Mouse (Mus musculus): ENCODE measurements around the gene Gm13290. TPM values are rescaled to one million over a fixed set of nuclear protein-coding genes. Genes with fewer than 3 reads are reported as not detected.
A peak's percentile ranks its signal among the peaks of the same experiment; 100 is the strongest.
"Not testable (repeated sequence)": the region's sequence is repeated elsewhere in the genome, so short reads cannot be mapped to it uniquely, and the experiment has no call there.

Gm13290 gene
- not detected for total RNA-seq (2021)
- long read RNA-seq, experiment 1, partial matches to known transcripts = 0 of 1 reads
- long read RNA-seq, experiment 1, other reads (novel, unspliced or antisense) = 0 of 1 reads
- long read RNA-seq, experiment 2 = 0 reads

DNA sequence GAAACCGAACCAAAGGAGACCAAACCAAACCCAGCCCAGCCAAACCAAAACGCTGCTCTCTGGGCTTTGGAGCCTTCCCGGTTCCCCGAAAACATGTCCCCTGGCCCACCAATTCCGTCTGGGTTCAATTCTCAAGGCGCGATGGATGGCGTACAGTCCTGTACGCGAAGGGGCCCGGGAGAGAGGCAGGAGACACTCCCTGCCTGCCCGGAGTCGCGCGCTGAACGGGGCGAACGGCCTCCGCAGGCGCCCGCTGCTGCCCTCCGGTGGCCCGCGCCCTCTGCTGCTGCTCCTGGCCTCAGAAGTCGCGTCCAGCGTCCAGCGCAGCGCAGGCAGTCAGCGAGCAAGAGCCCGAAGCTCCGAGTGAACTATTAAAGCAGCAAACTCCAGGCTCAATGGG, at the start of gene Gm13290:
Gm13290 (plus strand) TSS at position 301 of the 400 bp plus-strand sequence.
- not testable (repeated sequence) for DNase-seq (ENCODE audit: low spot score in 2 of 2)

DNA sequence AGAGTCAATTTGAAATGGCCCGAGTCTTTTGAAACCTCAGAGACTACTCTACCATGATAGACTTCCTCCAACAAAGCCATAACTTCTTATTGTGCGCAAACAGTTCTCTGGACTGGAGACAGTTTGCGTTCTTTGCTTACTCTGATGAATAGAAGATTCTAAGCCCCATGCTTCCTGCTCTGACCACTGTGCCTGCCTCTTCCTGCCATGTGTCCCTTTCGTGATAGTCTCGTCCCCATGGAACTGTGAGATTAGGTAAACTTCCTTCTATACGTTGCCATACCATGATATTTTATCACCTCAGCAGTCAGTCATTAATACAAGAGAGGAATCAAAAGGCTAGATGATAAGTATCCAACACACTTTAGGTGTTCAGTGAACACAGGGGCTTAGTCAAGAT, 46.9 kb upstream of the Gm13290 start:
- DNase-seq (ENCODE audit: low spot score in 2 of 2) = no peak

DNA sequence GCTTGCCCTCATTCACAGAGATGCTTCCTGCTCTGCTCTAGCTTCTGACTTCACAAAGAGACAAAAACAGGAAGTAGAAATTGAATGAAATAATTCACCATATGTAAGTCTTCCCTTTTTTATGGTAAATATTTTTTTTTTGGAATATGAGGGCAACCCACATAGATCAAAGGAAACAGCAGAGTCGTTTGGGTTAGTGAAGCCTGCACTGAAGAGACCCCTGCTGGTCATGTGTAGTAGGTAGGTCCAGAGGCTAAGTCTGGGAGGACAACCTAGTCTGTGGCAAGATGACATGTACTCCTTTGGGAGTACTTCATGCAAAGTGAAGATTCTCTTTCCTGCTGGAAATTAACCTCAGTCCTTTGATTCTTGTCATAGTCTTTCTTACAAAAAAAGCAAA, 46.3 kb upstream of the Gm13290 start:
- DNase-seq (ENCODE audit: low spot score in 2 of 2) = no peak

DNA sequence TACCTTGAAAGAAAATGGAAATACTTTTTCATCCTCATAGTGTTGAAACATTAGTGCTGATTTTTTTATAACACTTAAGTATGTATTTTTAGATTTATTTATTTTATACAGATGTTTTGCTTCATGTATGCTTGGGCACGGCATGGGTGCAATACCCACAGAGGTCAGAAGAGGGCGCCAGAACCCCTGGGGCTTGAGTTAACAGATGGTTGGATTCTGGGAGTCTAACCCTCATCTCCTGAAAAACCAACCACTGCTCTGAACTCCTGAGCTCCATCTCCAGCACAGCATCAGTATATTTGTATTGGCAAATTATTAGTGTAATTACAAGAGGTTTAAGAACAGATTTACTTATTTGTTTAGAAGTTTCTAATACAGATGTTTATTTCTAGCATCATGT, 35.2 kb upstream of the Gm13290 start:
- DNase-seq (ENCODE audit: low spot score in 2 of 2) = peak; percentile 55 to 69

DNA sequence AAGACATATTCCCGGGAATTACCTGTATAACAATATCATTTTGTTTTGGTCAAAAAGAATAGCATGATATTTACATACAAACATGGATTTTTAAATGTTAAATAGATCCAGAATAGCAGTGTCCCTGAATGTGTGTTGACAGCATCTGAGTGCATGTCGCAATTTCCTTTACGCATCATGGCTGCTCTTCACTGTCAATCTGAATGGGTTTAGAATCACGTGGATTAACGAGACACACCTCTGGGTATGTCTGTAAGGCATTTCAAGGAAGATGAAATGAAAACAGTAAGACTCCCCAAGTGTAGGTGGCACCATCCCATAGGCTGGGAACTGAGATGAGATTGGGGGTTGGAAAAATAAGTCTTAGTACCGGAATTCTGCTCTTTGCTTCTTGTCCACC, 34.6 kb upstream of the Gm13290 start:
- no peak for DNase-seq (ENCODE audit: low spot score in 2 of 2)

DNA sequence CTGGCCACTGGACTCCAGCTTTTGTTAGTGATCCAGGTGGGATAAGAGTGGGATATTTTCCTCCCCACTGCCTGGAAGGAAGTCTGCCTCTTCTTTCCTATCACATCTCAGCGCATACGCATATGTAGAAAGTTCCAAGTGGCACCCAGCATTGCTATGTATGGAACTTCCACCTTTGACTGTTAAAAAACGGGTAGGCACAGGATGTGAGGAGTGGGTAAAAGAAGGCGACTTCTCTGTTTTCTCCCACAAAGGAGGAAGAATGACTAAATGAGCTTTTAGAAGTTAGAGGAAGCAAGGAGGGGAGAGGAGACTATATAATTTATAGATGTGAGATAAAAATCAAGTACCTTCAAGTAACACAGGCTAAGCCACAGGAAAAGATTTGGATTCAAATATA, 32.2 kb upstream of the Gm13290 start:
- no peak for DNase-seq (ENCODE audit: low spot score in 2 of 2)

DNA sequence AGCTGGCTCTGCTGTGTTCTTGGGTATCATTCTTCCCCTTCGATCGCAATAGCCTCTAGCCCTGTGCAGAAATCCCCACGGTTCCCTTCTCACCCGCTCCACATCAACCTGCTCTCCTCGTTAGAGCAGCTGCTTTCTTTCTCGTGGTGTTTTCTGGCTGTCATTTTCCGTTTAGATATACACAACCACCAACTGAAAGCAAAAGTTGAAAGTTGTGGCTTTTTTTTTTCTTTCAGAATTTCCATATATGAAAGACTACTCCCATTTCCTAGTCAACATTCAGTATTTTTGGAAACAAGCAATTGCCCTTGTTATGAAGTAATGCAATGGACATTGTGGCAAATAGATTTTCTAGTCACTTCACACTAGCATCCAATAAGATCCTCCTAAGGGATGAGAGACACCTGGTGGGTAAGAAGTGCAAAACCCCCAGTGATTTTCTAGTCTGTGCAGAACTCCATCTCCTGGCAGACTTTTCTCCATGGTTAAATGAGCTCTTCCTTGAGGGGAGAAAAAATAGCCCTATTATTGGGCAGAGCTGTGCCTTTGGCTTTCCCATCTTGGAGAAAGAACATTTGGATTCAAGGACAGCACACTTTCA, 30.8 kb upstream of the Gm13290 start:
- DNase-seq (ENCODE audit: low spot score in 2 of 2) = no peak

DNA sequence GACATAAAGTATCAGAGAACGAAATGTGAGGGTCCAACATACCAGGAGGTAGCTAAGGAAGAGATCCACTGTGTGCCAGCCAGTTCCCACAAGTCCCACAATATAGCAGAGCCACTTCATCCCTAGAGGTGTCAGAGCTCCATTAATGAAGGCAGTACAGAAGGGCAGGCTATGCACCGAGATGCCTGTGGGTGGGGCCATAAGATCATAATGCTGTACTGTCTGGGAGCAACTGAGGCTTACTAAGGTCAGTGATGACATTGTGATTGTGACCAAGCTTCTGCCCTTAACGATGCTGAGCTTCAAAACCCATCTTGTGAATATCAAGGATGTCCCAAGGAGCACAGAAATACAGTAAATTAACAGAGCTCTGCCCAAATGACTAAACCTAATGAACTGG, 29.4 kb upstream of the Gm13290 start:
- DNase-seq (ENCODE audit: low spot score in 2 of 2) = no peak

DNA sequence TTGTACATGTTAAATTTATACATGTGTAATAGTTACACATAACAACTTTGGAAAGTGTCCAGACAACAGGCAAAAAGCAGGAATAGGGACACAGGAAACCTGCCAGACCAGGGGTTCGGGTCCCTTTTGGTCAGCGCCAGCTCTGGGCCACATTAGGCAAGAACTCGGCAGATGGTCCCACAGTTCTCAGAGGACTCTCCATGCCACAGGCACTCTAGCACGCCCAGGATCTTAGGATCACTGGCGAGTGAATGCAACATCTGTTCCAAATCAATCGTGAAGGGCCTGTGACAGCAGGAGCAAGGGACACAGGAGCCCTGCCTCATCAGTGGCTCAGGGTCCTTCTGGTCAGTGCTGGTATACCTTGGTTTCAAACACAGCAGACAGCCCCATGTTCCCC, 23.7 kb upstream of the Gm13290 start:
- no peak for DNase-seq (ENCODE audit: low spot score in 2 of 2)

DNA sequence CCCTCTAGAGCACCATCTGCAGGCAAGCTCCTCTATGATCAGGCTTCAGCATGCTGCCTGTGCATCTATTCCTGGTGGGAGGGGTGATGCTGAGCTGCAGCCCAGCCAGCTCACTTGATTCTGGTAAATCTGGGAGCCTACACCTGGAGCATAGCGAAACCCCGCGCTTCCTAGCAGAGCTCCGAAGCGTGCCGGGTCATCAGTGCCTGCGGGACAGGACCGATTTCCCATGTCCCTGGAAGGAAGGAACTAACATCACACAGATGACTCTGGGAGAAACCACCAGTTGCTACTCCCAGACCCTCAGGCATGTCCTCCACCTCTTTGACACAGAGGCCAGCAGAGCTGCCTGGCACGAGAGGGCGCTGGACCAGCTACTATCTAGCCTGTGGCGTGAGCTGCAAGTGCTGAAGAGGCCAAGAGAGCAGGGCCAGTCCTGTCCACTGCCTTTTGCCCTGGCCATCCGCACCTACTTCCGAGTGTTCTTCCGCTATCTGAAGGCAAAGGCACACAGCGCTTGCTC, 18.8 kb upstream of the Gm13290 start, which contains the start of gene Gm13271:
Gm13271 (plus strand) TSS at position 51 of the 523 bp plus-strand sequence.
- DNase-seq (ENCODE audit: low spot score in 2 of 2) = peak; percentile 68 to 69

DNA sequence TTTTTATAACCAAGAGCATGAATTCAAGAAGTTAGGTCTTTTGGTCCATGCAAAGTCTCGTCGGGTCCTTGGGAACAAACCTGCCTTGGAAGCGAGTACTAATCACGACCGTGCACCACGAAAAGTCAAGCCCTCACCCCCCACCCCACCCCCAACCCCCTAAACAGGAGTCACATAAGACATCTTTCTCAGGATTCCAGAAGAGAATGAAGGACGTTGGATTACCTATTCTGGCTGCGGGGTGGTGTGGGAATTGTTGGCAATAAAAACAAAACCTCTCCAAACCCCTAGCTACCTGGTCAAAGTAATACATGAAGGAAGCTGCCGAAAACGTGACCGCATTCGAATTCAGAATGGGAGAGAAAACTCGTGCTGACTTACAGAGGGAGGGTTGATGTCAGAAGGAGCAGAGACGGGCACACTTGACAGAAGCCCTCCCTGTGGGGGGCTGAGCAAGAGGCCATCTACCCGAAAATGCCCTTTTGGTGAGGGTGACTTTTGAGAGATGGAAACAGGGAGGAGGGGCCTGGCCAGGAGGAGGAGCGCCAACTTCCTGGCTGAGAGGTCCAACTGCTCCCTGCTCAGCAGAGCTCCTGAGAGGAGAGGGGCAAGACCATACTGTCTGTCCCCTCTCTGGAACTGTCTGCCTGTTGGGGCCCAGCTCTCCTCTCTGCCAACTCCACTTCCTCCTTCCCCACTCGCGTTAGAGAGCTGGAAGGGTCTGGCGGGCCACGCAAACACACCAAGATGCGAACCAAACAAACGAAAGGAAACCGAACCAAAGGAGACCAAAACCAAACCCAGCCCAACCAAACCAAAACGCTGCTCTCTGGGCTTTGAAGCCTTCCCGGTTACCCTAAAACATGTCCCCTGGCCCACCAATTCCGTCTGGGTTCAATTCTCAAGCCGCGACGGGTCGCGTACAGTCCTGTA, 16.8 kb upstream of the Gm13290 start:
- DNase-seq (ENCODE audit: low spot score in 2 of 2) = peak in 1 of 2 experiments; percentile 10

DNA sequence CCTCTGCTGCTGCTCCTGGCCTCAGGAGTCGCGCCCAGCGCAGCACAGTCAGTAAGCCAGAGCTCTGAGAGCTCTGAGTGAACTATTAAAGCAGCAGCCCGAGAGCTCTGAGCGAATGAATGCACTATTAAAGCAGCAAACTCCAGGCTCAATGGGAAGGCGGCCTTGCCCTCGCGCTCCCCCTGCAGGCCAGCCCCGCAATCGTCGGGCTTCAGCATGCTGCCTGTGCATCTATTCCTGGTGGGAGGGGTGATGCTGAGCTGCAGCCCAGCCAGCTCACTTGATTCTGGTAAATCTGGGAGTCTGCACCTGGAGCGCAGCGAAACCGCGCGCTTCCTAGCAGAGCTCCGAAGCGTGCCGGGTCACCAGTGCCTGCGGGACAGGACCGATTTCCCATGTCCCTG, 16.0 kb upstream of the Gm13290 start:
- peak; percentile 81 to 83 for DNase-seq (ENCODE audit: low spot score in 2 of 2)

DNA sequence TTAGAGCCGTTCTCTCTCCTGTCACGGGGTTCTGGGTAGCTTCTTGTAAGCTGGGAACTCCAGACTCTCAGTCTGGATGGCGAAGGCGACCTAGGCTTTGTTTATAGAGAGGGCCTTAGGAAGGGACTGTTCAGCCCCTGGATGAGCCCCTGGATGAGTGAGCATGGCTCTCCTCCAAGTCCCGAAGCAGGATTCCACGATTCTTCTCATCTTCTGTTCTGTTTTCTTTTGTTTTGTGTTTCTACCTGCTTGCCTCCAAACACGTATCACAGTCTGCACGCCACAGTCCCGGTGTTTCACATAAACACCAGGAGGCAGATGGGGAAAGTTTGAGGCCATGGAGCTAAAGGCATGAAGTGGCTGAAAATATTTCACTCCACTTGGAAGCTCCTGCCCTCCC, 14.9 kb upstream of the Gm13290 start:
- not testable (repeated sequence) for DNase-seq (ENCODE audit: low spot score in 2 of 2)

DNA sequence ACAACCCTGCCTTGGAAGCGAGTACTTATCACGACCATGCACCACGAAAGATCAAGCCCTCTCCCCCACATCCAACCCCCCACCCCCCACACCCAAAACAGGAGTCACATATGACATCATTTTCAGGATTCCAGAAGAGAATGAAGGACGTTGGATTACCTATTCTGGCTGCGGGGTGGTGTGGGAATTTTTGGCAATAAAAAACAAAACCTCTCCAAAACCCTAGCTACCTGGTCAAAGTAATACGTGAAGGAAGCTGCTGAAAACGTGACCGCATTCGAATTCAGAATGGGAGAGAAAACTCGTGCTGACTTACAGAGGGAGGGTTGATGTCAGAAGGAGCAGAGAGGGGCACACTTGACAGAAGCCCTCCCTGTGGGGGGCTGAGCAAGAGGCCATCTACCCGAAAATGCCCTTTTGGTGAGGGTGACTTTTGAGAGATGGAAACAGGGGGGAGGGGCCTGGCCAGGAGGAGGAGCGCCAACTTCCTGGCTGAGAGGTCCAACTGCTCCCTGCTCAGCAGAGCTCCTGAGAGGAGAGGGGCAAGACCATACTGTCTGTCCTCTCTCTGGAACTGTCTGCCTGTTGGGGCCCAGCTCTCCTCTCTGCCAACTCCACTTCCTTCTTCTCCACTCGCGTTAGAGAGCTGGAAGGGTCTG, 13.9 kb upstream of the Gm13290 start, which contains the start of gene Gm13283:
Gm13283 (plus strand) TSS at position 510 of the 659 bp plus-strand sequence.
- DNase-seq (ENCODE audit: low spot score in 2 of 2) = peak; percentile 42 to 47

DNA sequence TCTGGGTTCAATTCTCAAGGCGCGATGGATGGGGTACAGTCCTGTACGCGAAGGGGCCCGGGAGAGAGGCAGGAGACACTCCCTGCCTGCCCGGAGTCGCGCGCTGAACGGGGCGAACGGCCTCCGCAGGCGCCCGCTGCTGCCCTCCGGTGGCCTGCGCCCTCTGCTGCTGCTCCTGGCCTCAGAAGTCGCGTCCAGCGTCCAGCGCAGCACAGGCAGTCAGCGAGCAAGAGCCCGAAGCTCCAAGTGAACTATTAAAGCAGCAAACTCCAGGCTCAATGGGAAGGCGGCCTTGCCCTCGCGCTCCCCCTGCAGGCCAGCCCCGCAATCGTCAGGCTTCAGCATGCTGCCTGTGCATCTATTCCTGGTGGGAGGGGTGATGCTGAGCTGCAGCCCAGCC, 13.2 kb upstream of the Gm13290 start:
- DNase-seq (ENCODE audit: low spot score in 2 of 2) = peak; percentile 30 to 67

DNA sequence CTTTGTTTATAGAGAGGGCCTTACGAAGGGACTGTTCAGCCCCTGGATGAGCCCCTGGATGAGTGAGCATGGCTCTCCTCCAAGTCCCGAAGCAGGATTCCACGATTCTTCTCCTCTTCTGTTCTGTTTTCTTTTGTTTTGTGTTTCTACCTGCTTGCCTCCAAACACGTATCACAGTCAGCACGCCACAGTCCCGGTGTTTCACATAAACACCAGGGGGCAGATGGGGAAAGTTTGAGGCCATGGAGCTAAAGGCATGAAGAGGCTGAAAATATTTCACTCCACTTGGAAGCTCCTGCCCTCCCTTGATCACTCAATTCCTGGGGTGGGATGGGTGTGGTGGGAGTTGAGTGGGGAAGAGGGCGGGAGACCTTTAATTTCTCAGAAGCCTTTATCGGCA, 11.9 kb upstream of the Gm13290 start:
- peak; percentile 78 to 85 for DNase-seq (ENCODE audit: low spot score in 2 of 2)

DNA sequence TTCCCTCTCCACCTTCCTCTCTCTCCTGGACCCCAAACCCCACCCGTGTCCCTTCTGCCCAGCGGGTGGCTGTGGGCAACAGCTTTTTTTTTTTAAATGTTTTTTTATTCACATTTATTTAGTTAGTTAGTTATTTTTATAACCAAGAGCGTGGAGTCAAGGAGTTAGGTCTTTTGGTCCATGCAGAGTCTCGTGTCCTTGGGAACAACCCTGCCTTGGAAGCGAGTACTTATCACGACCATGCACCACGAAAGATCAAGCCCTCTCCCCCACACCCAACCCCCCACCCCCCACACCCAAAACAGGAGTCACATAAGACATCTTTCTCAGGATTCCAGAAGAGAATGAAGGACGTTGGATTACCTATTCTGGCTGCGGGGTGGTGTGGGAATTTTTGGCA, 11.3 kb upstream of the Gm13290 start:
- DNase-seq (ENCODE audit: low spot score in 2 of 2) = peak in 1 of 2 experiments; percentile 20

DNA sequence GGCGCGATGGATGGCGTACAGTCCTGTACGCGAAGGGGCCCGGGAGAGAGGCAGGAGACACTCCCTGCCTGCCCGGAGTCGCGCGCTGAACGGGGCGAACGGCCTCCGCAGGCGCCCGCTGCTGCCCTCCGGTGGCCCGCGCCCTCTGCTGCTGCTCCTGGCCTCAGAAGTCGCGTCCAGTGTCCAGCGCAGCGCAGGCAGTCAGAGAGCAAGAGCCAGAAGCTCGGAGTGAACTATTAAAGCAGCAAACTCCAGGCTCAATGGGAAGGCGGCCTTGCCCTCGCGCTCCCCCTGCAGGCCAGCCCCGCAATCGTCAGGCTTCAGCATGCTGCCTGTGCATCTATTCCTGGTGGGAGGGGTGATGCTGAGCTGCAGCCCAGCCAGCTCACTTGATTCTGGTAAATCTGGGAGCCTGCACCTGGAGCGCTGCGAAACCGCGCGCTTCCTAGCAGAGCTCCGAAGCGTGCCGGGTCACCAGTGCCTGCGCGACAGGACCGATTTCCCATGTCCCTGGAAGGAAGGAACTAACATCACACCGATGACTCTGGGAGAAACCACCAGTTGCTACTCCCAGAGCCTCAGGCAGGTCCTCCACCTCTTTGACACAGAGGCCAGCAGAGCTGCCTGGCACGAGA, 10.1 kb upstream of the Gm13290 start:
- peak in 1 of 2 experiments; percentile 34 for DNase-seq (ENCODE audit: low spot score in 2 of 2)

DNA sequence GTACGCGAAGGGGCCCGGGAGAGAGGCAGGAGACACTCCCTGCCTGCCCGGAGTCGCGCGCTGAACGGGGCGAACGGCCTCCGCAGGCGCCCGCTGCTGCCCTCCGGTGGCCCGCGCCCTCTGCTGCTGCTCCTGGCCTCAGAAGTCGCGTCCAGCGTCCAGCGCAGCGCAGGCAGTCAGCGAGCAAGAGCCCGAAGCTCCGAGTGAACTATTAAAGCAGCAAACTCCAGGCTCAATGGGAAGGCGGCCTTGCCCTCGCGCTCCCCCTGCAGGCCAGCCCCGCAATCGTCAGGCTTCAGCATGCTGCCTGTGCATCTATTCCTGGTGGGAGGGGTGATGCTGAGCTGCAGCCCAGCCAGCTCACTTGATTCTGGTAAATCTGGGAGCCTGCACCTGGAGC, 3.0 kb downstream of the Gm13290 start, which contains the start of gene Gm13289:
Gm13289 (plus strand) TSS at position 301 of the 400 bp plus-strand sequence.
- not testable (repeated sequence) for DNase-seq (ENCODE audit: low spot score in 2 of 2)

DNA sequence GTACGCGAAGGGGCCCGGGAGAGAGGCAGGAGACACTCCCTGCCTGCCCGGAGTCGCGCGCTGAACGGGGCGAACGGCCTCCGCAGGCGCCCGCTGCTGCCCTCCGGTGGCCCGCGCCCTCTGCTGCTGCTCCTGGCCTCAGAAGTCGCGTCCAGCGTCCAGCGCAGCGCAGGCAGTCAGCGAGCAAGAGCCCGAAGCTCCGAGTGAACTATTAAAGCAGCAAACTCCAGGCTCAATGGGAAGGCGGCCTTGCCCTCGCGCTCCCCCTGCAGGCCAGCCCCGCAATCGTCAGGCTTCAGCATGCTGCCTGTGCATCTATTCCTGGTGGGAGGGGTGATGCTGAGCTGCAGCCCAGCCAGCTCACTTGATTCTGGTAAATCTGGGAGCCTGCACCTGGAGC, 5.9 kb downstream of the Gm13290 start, which contains the start of gene Gm13272:
Gm13272 (plus strand) TSS at position 301 of the 400 bp plus-strand sequence.
- DNase-seq (ENCODE audit: low spot score in 2 of 2) = not testable (repeated sequence)

Measured in gastrocnemius, postnatal 4 days (tissue).